Mouse (Mus musculus) small intestine, adult 2 months (tissue): ENCODE data around the gene Slc43a2.

Experiments
- CTCF ChIP-seq: fragments of 200-500 bp; IDR thresholded peaks from 2 replicates; pipeline ENCODE4 v1.5.1; 2012; ENCODE audit warnings: low read depth, mild to moderate bottlenecking, control low read depth, inconsistent platforms, low read length, moderate library complexity, mixed read lengths; ENCODE audit not compliant: insufficient replicate concordance, insufficient read length; ENCODE audit errors: extremely low read depth
- POLR2A ChIP-seq: fragments of 200-500 bp; IDR thresholded peaks from 2 replicates; pipeline ENCODE4 v1.6.1; 2012; ENCODE audit warnings: low read depth, mild to moderate bottlenecking, control low read depth, inconsistent platforms, low read length, moderate library complexity

DNA sequence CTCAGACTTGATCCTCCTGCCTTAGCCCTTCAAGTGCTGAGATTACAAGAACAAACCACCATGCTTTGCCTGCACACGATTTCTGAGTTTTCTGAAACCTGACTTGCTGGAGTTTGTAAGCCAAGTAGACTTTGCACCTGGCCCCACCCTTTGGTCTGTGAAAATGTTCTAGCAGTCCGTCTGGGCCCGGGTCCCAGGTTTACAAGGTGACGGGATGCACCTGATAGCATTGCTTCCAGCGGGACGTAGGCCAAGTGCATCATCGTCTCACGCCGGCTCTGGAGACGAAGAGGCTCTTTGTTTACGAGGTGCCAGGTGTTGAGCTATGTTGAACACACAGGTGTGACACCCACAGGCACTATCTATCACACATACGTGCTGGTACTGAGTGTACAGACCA is 37.5 kb downstream of the Slc43a2 start:
- no peak for TF ChIP-seq CTCF
- TF ChIP-seq POLR2A: no peak
